27 mouse cellular contexts compared by ENCODE assay signal in the genomic region with DNA sequence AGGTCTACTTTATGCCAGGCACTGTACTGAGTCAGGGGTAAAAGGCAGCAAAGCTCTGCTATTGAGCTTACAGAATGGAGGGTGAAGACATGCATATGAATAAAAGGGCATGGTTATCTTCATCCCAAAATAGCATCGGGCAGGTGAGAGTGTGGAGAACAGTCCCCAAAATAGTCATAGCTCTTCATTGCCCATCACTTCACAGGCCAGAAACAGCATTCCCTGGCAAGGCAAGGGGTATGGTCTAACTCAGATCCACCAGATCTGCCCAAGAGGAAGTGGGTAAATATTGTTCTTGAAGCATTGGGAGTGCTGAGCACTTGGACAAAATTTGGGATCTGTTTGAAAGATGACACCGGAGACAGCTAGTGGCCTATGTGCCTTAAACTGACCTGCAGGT.
DNase-seq lines count a peak whose midpoint lies in the region; ATAC-seq and TF ChIP-seq lines count a peak whose summit lies in the region.
"Had no signal": no experiment of that assay in that cellular context is flagged by ENCODE, and none has a peak within 500 bp of the region (broad histone marks: within the 10 kb centered on the region; RNA-seq: fewer than 3 reads in every experiment).

No protein-coding gene starts in this region.

- H3K4me3 ChIP-seq in heart, embryonic 11.5 days (ENCODE audit: low read depth, low read length): no peak overlapping the region
- no peak overlapping the region for H3K4me3 ChIP-seq in kidney, postnatal 0 days (replicated peaks; ENCODE audit: low read depth, low read length)
- no peak overlapping the region for H3K4me3 ChIP-seq in heart, embryonic 13.5 days
- no peak overlapping the region for H3K4me3 ChIP-seq in heart, embryonic 16.5 days (ENCODE audit: low read length)
- H3K4me3 ChIP-seq: liver, embryonic 12.5 days; midbrain, embryonic 10.5 days; midbrain, embryonic 15.5 days; neural tube, embryonic 12.5 days had no signal

- H3K9ac ChIP-seq in heart, embryonic 11.5 days (ENCODE audit: low read depth, low read length): no peak overlapping the region
- H3K9ac ChIP-seq in kidney, postnatal 0 days (ENCODE audit: low read depth, low read length): no peak overlapping the region
- H3K9ac ChIP-seq in heart, embryonic 13.5 days: no peak overlapping the region
- H3K9ac ChIP-seq in heart, embryonic 16.5 days (ENCODE audit: low read length): no peak overlapping the region
- H3K9ac ChIP-seq: hindbrain, embryonic 14.5 days; liver, embryonic 12.5 days; liver, postnatal 0 days; midbrain, embryonic 15.5 days; neural tube, embryonic 12.5 days had no signal

- H3K9me3 ChIP-seq in heart, embryonic 11.5 days (replicated peaks; ENCODE audit: control insufficient read depth, low read length): no peaks in the 10 kb centered on the region
- H3K9me3 ChIP-seq in kidney, postnatal 0 days (replicated peaks; ENCODE audit: low read length): no peaks in the 10 kb centered on the region
- H3K9me3 ChIP-seq in heart, embryonic 13.5 days: no peaks in the 10 kb centered on the region
- no peaks in the 10 kb centered on the region for H3K9me3 ChIP-seq in heart, embryonic 16.5 days (replicated peaks; ENCODE audit: control insufficient read depth, low read length)
- H3K9me3 ChIP-seq: liver, embryonic 12.5 days; midbrain, embryonic 10.5 days; midbrain, embryonic 15.5 days; neural tube, embryonic 12.5 days had no signal

- peaks cover 35% of the 10 kb centered on the region for H3K4me1 ChIP-seq in heart, embryonic 11.5 days (ENCODE audit: control insufficient read depth, insufficient read depth, low read length)
- H3K4me1 ChIP-seq in kidney, postnatal 0 days (replicated peaks; ENCODE audit: insufficient read depth, low read length): no peaks in the 10 kb centered on the region
- H3K4me1 ChIP-seq in heart, embryonic 13.5 days: peaks cover 70% of the 10 kb centered on the region
- peaks cover 34% of the 10 kb centered on the region for H3K4me1 ChIP-seq in heart, embryonic 16.5 days (ENCODE audit: control insufficient read depth, insufficient read depth, low read length)
- H3K4me1 ChIP-seq: liver, embryonic 12.5 days had no signal

- TF ChIP-seq CTCF in kidney, postnatal 0 days (IDR thresholded peaks at IDR 0.05; ENCODE audit: low read depth): no peak

- no peak for DNase-seq in heart, postnatal 36 days
- no peak for DNase-seq in kidney, postnatal 0 days (ENCODE audit: low spot score)
- DNase-seq in kidney, postnatal 36 days: no peak
- no peak for DNase-seq in cerebellum, adult 8-10 months
- no peak for DNase-seq in natural killer cell, adult 2 months (ENCODE audit: low spot score in 2 of 2)
- DNase-seq: adrenal gland, postnatal 25 days; B cell, adult 2 months; cerebellum, adult 11-12 months; cerebellum, postnatal 14 days; gastrocnemius, postnatal 14 days; layer of hippocampus, postnatal 36 days; left cerebral cortex, postnatal 4 days; liver, postnatal 0 days; lung, postnatal 14 days; right cerebral cortex, adult 18-20 months; spleen, adult 18-20 months; thymus, postnatal 14 days had no signal

- H3K36me3 ChIP-seq in heart, embryonic 11.5 days (ENCODE audit: control insufficient read depth, insufficient read depth, low read length): no peaks in the 10 kb centered on the region
- no peaks in the 10 kb centered on the region for H3K36me3 ChIP-seq in kidney, postnatal 0 days (ENCODE audit: insufficient read depth, low read length)
- no peaks in the 10 kb centered on the region for H3K36me3 ChIP-seq in heart, embryonic 13.5 days
- no peaks in the 10 kb centered on the region for H3K36me3 ChIP-seq in heart, embryonic 16.5 days (ENCODE audit: control insufficient read depth, insufficient read depth)
- H3K36me3 ChIP-seq: liver, embryonic 12.5 days; midbrain, embryonic 10.5 days; midbrain, embryonic 15.5 days; neural tube, embryonic 12.5 days had no signal

- WGBS in heart, embryonic 11.5 days (ENCODE audit: insufficient replicate concordance): 72% methylated on average over 2 of the region's 2 CpGs
- 96% methylated on average over 2 of the region's 2 CpGs for whole genome bisulfite sequencing in kidney, postnatal 0 days
- 69% methylated on average over 2 of the region's 2 CpGs for WGBS in heart, embryonic 13.5 days
- WGBS in heart, embryonic 16.5 days: 75% methylated on average over 2 of the region's 2 CpGs

- H3K27ac ChIP-seq in heart, embryonic 11.5 days (ENCODE audit: low read depth, low read length): peak overlapping the region; percentile 80
- peak overlapping the region; percentile 8; the same call in 1 of the 2 replicates for H3K27ac ChIP-seq in kidney, postnatal 0 days
- peak overlapping the region; percentile 79 for H3K27ac ChIP-seq in heart, embryonic 13.5 days (replicated peaks)
- peak overlapping the region; percentile 64 for H3K27ac ChIP-seq in heart, embryonic 16.5 days (ENCODE audit: low read length)
- H3K27ac ChIP-seq: hindbrain, embryonic 14.5 days; liver, embryonic 12.5 days; midbrain, embryonic 10.5 days; midbrain, embryonic 15.5 days; neural tube, embryonic 12.5 days had no signal

- ATAC-seq in heart, embryonic 11.5 days (replicated peaks; ENCODE audit: insufficient number of reproducible peaks, low FRiP score, low TSS enrichment): no peak
- no peak for ATAC-seq in kidney, postnatal 0 days (replicated peaks; ENCODE audit: low FRiP score, low read depth)
- no peak for ATAC-seq in heart, embryonic 13.5 days (ENCODE audit: extremely low read depth, insufficient number of reproducible peaks, low FRiP score, low TSS enrichment)
- ATAC-seq in heart, embryonic 16.5 days (replicated peaks; ENCODE audit: extremely low read depth, insufficient read depth, low FRiP score): no peak
- ATAC-seq: forebrain, embryonic 14.5 days; intestine, postnatal 0 days; liver, embryonic 12.5 days; liver, postnatal 0 days; midbrain, embryonic 15.5 days had no signal

- H3K4me2 ChIP-seq in heart, embryonic 11.5 days: no peak overlapping the region
- H3K4me2 ChIP-seq in kidney, postnatal 0 days (ENCODE audit: low read length): no peak overlapping the region
- H3K4me2 ChIP-seq in heart, embryonic 13.5 days: no peak overlapping the region
- no peak overlapping the region for H3K4me2 ChIP-seq in heart, embryonic 16.5 days (ENCODE audit: low read depth, low read length)
- H3K4me2 ChIP-seq: hindbrain, embryonic 14.5 days; liver, embryonic 12.5 days; midbrain, embryonic 15.5 days; neural tube, embryonic 12.5 days had no signal

- H3K27me3 ChIP-seq in heart, embryonic 11.5 days (ENCODE audit: control insufficient read depth, insufficient read depth, low read length): no peaks in the 10 kb centered on the region
- no peaks in the 10 kb centered on the region for H3K27me3 ChIP-seq in kidney, postnatal 0 days (ENCODE audit: insufficient read depth, low read length)
- H3K27me3 ChIP-seq in heart, embryonic 13.5 days (replicated peaks): no peaks in the 10 kb centered on the region
- no peaks in the 10 kb centered on the region for H3K27me3 ChIP-seq in heart, embryonic 16.5 days (ENCODE audit: control insufficient read depth, insufficient read depth, low read length)
- H3K27me3 ChIP-seq: liver, embryonic 12.5 days; midbrain, embryonic 15.5 days; neural tube, embryonic 12.5 days had no signal

- intact Hi-C loops in heart, postnatal 36 days (cut with DNase I): loop anchor here (5.0 kb wide), 1 partner anchor 43 kb away; no protein-coding TSS in a partner anchor

Comparison
In these comparisons a context has a peak if more than half of its experiments do, and no peak if none do; other contexts are left out.
1. H3K27ac ChIP-seq: peak in every context shown above with its lines; median percentile 80 in heart, embryonic 11.5 days; 79 in heart, embryonic 13.5 days; 64 in heart, embryonic 16.5 days; 8 in kidney, postnatal 0 days.